Mouse (Mus musculus) hindbrain, postnatal 0 days (tissue): ENCODE results near the gene Irx1. TPM values are rescaled to one million over a fixed set of nuclear protein-coding genes. Genes with fewer than 3 reads are reported as not detected.
A peak's percentile ranks its signal among the peaks of the same experiment; 100 is the strongest.

Experiments
- ATAC-seq: fragments of 200-750 bp; cut with Nextera tagmentation; 2 replicates; pipeline ENCODE4 v1.8.0; 2017; ENCODE audit warnings: mild to moderate bottlenecking, moderate TSS enrichment, moderate library complexity
- DNase-seq: peaks from one replicate; pipeline ENCODE4 v3.0.0-alpha.2; 2015; ENCODE audit warnings: low spot score
- H3K27ac ChIP-seq: fragments of 300-500 bp; sonication (generic); 2 replicates; pipeline ENCODE4 v1.5.1; 2014; ENCODE audit warnings: mild to moderate bottlenecking
- H3K27me3 ChIP-seq: fragments of 300-500 bp; sonication (generic); 2 replicates; pipeline ENCODE4 v1.6.1; 2014; ENCODE audit warnings: low read length, mixed read lengths; ENCODE audit not compliant: insufficient read depth
- H3K36me3 ChIP-seq: fragments of 300-500 bp; sonication (generic); 2 replicates; pipeline ENCODE4 v1.6.1; 2014; ENCODE audit warnings: low read length, mixed read lengths; ENCODE audit not compliant: insufficient read depth
- H3K4me1 ChIP-seq: fragments of 300-500 bp; sonication (generic); 2 replicates; pipeline ENCODE4 v1.6.1; 2014; ENCODE audit warnings: antibody characterized with exemption, low read length, mixed read lengths; ENCODE audit not compliant: insufficient read depth
- H3K4me2 ChIP-seq: fragments of 300-500 bp; sonication (generic); 2 replicates; pipeline ENCODE4 v1.6.1; 2014; ENCODE audit warnings: low read depth, mild to moderate bottlenecking, low read length, moderate library complexity, mixed read lengths
- H3K4me3 ChIP-seq: fragments of 300-500 bp; sonication (generic); 2 replicates; pipeline ENCODE4 v1.5.1; 2014; ENCODE audit warnings: low read length
- H3K9ac ChIP-seq: fragments of 300-500 bp; sonication (generic); replicated peaks from 2 replicates; pipeline ENCODE4 v1.6.1; 2014; ENCODE audit warnings: mild to moderate bottlenecking, low read length, moderate library complexity, mixed read lengths
- H3K9me3 ChIP-seq: fragments of 300-500 bp; sonication (generic); 2 replicates; pipeline ENCODE4 v1.6.1; 2016; ENCODE audit warnings: low read length, mixed read lengths
- CTCF ChIP-seq: IDR thresholded peaks from 2 replicates; pipeline ENCODE4 v1.5.1; 2016; ENCODE audit warnings: antibody characterized with exemption, control low read depth, low read depth
- WGBS: fragments of 180-500 bp; shearing (Covaris S2); extraction: QIAGEN DNeasy Blood & Tissue Kit; methylation state at CpG from one replicate; pipeline ENCODE4 v1.1.7; 2014; 5-methylcytosine and 5-hydroxymethylcytosine counted together
- polyA plus RNA-seq: library from polyadenylated mRNA; unstranded; fragments of >200 nt; fragmentation: Nextera tagmentation; extraction: Ambion mirVana; gene quantifications from 2 replicates; pipeline ENCODE4 v1.2.1, GENCODE M21; 2015
- total RNA-seq: library from RNA; depleted of rRNA; stranded (reverse); fragments of >200 nt; gene quantifications from 2 replicates; pipeline ENCODE4 v1.2.3, GENCODE M21; 2014

Irx1 gene
- total and polyA plus RNA-seq, 2 experiments from 2014 or later, result 8.2 to 69.9 TPM

DNA sequence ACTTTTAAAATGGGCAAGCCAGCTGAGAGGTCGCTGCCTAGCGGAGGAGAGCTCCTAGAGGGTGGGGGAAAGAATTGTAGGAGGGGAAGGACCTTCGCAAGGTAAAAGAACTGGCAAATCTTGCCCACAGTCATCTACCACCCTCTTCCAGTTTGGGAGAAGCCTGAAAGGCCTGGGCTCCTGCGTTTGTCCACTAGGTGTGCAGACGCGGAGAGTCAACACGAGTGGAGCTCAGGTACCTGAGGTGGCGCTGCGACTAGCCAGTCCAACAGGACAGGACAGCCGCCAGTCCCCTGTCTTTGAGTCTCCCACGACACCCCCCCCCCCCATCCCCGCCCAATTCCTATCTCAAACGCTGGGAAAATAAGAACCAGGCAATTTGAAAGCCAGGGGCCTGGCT lies 843 bp upstream of the Irx1 start:
- Histone ChIP-seq H3K9me3 (no peaks in the 10 kb centered on the region), H3K4me3 (peak overlapping the region; percentile 67), H3K27ac (no peak overlapping the region), H3K4me2 (peak overlapping the region; percentile 62), H3K36me3 (no peaks in the 10 kb centered on the region), H3K27me3 (peaks cover 38% of the 10 kb centered on the region), H3K4me1 (no peaks in the 10 kb centered on the region), H3K9ac (no peak overlapping the region)
- DNase-seq (peak; percentile 58), ATAC-seq (peak; percentile 17; the same call in 1 of the 2 replicates)
- peak; percentile 65 for TF ChIP-seq CTCF
- WGBS, result 8% methylated on average over 13 of the region's 13 CpGs

DNA sequence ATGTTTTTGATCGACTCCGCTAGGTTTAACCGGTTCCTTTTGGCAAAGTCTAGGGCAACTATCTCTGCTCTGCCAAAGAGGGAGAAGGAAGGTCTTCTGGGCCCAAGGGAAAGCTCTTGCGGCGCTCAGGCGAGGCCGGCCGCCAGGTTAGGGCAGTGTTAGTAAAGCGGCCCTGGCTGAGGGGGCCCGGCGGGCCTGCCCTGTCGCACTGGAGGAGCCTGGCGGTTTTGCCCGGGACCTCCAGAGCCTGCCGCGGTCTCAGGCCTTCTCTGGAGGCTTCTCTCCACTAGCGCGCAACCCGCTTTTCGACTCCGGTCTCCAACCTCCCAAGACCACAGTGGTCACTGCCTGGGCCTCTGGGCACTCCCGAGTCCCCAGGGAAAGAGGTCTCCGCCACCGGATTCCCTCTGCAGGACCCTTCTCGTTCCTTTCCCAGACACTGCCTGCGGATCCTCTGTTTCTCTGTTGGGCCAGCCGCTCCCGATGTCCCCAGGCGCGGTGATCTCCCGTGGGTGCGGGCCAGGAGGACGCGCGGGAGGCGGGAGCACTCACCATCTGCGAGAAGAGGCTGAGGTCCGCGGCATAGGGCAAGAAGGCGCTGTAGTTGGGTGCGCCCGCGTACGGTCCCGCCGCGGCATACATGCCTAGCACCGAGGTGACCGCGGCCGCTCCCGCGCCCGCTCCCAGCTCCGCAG lies 715 bp downstream of the Irx1 start:
- TF ChIP-seq CTCF, result no peak
- Histone ChIP-seq H3K4me1 (no peaks in the 10 kb centered on the region), H3K4me2 (peak overlapping the region; percentile 62), H3K27ac (peak overlapping the region; percentile 84), H3K27me3 (peaks cover 30% of the 10 kb centered on the region), H3K36me3 (no peaks in the 10 kb centered on the region), H3K9me3 (no peaks in the 10 kb centered on the region), H3K4me3 (peak overlapping the region; percentile 67), H3K9ac (peak overlapping the region; percentile 85)
- DNase-seq (peak; percentile 40), ATAC-seq (no peak; the same call in 1 of the 2 replicates)
- WGBS, result under 1% methylated on average over 54 of the region's 55 CpGs

DNA sequence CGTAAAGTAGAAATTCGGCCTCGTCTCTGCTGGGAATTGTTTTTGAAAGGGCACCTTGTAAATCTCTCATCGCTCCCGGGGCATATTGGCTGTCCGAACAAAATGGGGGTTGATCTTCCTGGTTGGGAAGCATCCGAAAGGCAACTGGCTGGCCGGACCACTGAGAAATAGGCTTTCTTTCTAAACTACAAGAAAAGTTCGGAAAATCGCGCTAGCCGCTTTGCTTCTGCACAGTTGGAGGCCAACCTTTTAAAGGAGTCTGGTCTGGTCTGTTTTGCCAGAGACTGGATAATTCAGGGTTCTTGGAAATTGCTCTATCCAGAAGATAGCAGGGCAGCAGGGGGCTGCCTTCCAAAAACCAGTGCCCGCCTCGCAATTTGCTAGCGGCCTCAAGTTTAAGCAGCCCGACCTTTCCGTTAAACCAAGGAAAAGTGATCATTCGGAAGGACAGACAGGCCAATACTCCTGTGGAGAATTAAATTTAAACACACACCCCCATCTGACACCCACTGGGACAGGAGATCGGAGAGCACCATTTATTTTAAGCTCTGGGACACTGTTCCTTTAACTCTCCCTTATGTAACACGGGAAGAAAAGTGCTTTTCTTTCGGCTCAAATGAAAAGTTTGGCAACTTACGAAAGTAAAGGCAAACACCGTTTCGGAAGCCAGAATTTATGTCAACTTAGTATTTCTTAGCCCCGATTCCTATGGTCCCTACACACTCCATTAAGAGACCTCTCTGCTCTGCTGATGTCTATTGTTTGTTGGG lies 1.4 kb downstream of the Irx1 start:
- Histone ChIP-seq H3K4me1 (no peaks in the 10 kb centered on the region), H3K27ac (peak overlapping the region; percentile 84), H3K36me3 (no peaks in the 10 kb centered on the region), H3K9me3 (no peaks in the 10 kb centered on the region), H3K4me2 (peak overlapping the region; percentile 62), H3K9ac (peak overlapping the region; percentile 85), H3K4me3 (peak overlapping the region; percentile 67), H3K27me3 (peaks cover 32% of the 10 kb centered on the region)
- DNase-seq (peak; percentile 40), ATAC-seq (no peak)
- no peak for TF ChIP-seq CTCF
- 2% methylated on average over 25 of the region's 25 CpGs for WGBS

DNA sequence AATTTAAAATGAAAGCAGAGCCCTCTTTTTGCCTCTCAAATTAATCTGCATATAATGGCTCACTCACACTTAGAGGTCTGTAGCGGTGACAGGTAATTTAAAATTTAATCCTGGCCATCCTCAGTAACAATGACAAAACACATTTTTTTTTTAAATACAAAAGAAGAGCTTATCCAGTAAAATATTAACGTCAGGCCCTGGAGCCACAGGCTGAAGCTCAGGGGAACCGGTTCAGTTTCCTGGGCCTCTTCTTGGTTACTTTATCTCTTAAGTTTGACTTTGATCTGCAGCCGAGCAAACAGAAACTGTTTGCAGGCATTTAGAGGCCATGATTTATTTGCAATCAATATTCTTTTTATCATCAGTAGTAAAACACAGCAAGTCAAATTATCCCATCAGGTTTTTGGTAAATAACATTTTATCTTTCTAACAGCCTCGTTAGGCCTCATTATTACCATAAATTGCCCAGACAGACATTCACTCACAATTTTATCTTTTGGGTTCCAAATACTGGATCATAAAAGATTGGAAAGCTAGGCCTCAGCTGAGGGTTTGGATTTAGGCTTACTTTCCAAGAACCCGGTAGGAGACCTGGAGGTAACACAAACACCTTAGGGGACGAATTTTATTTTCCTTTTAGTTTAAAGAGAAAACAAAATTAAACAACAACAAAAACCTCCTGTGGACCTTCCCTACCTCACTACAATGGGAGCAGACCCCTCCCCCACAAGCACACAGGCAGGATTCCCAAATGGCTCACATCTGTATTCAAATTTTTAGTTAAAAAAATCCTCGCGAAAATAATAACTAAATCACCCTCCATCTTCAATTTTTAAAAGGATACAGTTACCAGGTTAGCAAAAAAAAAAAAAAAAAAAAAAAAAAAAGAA lies 2.4 kb downstream of the Irx1 start:
- Histone ChIP-seq H3K36me3 (no peaks in the 10 kb centered on the region), H3K27ac (peak overlapping the region; percentile 22; the same call in 1 of the 2 replicates), H3K9ac (peak overlapping the region; percentile 85), H3K4me3 (peak overlapping the region; percentile 67), H3K27me3 (peaks cover 33% of the 10 kb centered on the region), H3K4me1 (0 out of 2 replicates have a peak, but pooled peaks cover 3% of the 10 kb centered on the region), H3K9me3 (no peaks in the 10 kb centered on the region), H3K4me2 (peak overlapping the region; percentile 62)
- WGBS, result 18% methylated on average over 9 of the region's 9 CpGs
- no peak for ATAC-seq
- peak; percentile 28 for DNase-seq
- no peak for TF ChIP-seq CTCF

DNA sequence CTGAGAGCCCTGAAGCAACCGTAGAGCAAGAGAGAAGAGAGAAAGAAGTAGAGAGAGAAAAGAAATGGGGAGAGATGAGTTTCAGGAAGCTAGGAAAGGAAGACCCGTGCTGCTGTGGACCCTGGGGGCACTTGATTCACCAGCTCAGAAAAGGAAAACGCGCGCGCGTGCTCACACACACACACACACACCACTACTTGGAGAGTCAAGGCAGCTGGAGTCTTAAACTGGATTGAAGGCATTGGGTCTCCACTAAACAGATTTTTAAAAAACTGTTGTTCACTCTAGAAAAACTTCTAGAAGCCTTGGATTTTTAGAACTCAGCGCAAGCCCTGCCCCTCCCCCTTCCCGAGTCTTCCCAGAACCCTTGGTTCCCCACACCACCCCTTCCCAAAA lies 3.2 kb downstream of the Irx1 start:
- no peak for TF ChIP-seq CTCF
- peak overlapping the region; percentile 85 for H3K9ac ChIP-seq
- ATAC-seq, result no peak

More for the DNA sequence above, 3.2 kb downstream of the Irx1 start:
- DNase-seq, result peak; percentile 39
- 0 out of 2 replicates have a peak, but pooled peaks cover 3% of the 10 kb centered on the region for H3K4me1 ChIP-seq
- WGBS, result 9% methylated on average over 9 of the region's 9 CpGs
- H3K27ac ChIP-seq, result peak overlapping the region; percentile 22
- peaks cover 29% of the 10 kb centered on the region for H3K27me3 ChIP-seq
- H3K36me3 ChIP-seq, result no peaks in the 10 kb centered on the region
- peak overlapping the region; percentile 67 for H3K4me3 ChIP-seq
- no peaks in the 10 kb centered on the region for H3K9me3 ChIP-seq
- H3K4me2 ChIP-seq, result peak overlapping the region; percentile 62
